Mouse (Mus musculus) left cerebral cortex, postnatal 10 days (tissue): ENCODE results near the gene Eps15l1. TPM values are rescaled to one million over a fixed set of nuclear protein-coding genes. Genes with fewer than 3 reads are reported as not detected.

ENCODE experiments used
- DNase-seq, 2 experiments: peaks; one replicate each; pipeline ENCODE4 v3.0.0; 2021 to 2022; ENCODE audit warnings: low spot score in 2 of 2, mixed read lengths in 1 of 2; ENCODE audit errors: extremely low spot score in 1 of 2
- intact Hi-C: fragments of 180-260 bp; cut with DNase I; formaldehyde crosslinking; loops from one replicate; pipeline ENCODE4 v1.15.1; 2025
- total RNA-seq, 2 experiments: library from RNA; stranded (reverse); gene quantifications; 2 replicates each; pipeline ENCODE4 v1.2.3; 2021

Gene Eps15l1
- total RNA-seq, 2 experiments from 2014 or later, result 69.6 to 72.0 TPM

DNA sequence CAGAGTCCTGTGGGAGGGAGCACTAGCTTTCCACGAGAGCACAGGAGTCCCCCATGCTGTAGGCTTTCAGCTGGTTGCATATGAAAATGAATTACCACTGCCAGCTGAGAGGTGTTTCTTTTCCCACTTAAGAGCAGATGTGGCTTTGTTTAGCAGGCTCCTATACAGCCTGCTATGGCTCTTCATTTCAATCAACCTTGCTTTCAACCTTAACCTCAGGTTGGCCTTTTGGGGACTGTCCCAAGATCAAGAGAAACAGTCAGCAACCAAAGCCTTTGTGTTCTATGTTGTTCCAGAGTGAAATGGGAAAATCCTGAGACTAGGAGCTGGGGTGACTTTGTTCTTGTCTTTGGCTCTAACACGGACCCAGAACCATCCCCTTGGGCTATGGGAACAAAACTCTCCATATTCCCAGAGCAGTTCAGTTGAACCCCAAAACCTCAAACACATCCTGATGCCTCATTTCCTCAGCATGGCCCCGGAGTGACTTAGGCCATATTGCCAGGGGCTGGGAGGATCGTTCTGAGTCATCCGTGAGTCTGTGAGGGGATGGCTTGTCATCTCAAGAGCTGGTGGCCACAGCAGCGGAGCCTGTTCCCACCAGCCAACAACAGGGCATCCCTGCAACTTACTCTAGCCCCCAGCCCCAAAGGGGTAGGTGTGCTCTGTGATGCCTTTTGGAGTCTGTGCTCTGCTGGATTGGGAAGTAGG is 90.3 kb downstream of the Eps15l1 start:
- no peak for DNase-seq
- intact Hi-C loops, result no loop called here

DNA sequence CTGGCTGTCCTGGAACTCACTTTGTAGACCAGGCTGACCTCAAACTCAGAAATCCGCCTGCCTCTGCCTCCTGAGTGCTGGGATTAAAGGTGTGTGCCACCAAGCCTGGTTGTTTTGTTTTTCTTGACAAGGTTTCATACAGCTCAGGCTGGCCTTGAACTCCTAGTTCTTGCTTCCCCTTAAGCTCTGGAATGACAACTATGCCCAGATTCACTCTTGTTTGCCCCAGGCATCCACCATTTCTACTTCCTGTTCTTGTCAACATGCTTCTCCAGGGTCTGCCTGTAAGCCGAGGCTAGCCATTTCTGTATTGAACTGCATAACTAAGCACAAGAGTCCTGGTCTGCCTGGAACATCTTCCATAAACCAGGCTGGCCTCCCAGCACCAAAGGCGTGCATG is 92.1 kb downstream of the Eps15l1 start:
- intact Hi-C loops, result no loop called here
- DNase-seq, result no peak

DNA sequence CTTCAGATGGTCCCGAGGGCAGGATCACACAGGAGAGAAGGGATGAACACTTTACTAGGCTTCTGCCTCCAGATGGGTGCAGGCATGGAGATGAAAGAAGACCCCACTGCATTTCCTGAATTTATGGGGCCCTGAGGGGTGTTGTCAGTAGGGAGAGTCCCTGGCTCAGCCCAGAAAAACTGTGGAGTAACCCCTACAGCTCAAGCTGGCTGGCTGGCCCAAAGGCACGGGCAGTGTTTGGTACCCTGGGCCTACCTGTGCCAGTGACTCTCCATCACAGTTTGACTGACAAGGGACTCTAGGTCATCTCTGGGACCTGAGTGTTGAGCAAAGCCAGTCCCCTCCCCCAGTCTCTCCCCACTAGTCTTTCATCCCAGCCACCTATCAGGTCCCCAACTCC is 96.6 kb downstream of the Eps15l1 start:
- intact Hi-C loops, result no loop called here
- DNase-seq, result no peak

DNA sequence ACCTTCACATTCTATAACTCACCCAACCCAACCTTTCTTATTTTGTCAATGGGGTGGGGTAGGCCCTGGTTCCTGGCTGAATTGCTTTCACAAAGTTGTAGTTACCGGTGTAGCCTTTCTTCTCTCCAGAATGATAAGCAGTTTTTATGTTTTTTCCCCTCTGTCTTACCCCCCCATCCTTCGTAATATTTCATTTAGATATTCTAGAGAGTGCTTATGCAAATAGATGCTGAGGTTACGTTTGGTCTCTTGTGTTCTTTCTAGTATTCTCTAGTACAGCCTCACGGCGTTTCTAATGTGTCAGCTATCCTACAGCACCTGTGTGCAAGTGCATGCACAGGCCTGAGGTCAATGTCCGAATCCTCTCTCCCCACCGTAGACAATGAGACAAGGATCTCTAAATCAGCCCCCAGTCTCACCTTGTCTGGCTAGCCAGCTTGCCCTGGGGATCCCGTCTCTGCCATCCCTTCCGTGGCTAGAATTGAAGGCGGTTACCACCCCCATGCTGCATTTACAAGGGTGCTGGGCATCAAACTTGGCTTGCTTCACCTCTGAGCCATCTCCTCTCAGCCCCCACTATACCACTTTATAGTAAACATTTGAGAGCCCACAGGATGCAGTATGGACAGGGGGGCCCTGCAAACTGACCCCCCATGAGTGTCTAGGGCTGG is 97.1 kb downstream of the Eps15l1 start:
- intact Hi-C loops, result no loop called here
- DNase-seq, result no peak

DNA sequence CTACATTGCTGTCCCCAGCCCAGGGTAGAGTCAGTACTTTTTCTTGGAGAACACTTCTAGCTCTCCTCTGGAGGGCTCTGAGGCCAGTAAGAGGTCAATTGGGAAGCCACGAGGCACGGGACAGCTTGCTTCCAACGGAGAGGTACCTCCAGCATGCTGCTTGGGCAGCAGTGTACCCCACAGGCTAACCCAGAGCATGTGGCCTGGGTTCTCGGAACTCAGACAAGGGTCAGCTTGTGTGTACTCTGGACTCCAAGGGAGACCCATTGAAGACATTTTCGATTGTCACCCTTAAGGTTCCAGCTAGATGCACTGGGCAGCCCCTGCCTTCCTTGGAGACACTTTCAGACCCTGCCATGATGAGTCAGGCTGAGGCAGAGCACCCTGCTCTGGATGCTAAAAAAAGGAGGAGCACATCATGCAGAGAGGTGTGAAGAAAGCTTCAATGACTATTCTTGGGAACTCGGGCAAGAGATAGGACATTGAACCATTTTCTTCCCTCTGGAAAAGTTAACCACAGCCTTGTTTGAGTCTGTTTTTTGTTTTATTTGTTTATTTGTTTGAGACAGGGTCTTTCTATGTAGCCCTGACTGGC is 98.0 kb downstream of the Eps15l1 start:
- intact Hi-C loops, result no loop called here

DNA sequence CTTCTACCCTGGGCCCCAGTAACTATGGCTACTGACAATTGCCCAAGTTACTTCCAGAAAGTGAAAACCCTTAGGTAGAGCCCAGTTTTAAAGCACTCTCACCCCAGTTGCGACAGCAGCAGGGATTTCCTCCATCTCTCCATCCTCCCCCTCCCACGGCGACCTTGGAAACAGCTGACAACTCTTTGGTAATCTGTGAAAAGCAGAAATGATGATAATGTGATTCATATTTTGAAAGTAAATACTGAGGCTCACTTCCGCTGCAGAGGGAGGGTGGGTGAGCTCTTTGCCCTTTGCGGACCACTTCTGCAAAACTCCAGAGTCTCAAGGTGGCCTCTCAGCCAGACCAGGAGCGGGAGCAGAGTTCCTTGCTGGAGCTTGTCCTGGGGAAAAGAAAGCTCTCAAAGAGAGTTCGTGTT is 98.8 kb downstream of the Eps15l1 start:
- intact Hi-C loops, result no loop called here
- no peak for DNase-seq

More for the DNA sequence above, 98.0 kb downstream of the Eps15l1 start:
- DNase-seq, result no peak

DNA sequence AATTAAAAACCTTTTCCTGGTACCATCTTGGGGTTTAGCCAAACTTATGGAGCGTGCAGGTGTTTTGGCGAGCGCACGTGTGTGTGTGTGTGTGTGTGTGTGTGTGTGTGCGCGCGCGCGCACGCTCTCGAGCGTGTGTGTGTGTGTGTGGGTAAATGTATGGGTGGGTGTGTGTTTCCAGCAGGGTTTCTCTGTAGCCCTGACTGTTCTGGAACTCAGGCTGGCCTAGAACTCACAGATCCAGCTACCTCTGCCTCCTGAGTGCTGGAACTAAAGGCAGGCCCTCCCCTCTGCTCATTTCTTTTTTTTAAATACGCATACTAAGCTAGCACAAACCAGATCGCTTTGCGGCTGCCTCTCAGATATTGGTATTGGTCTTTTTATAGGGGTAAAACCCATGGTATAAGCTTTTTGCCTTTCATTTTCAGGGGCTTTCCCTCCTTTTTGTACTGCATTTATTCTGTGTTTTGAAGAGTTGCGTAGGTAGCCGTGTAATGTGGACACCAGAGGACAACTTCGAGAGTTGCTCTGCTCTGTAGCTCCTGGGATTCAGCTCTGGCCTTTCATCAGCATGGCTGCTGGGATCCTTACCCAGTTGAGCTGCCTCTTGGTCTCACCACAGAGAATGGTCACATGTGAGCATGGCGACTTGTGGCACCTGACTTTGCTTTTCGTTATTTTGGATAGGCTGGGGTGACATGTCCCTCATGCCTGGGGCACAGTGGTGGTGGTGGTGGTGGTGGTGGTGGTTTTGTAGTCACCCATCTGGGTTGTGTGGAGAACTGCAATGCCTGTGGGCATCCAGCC is 99.4 kb downstream of the Eps15l1 start:
- DNase-seq, result no peak
- intact Hi-C loops, result no loop called here

DNA sequence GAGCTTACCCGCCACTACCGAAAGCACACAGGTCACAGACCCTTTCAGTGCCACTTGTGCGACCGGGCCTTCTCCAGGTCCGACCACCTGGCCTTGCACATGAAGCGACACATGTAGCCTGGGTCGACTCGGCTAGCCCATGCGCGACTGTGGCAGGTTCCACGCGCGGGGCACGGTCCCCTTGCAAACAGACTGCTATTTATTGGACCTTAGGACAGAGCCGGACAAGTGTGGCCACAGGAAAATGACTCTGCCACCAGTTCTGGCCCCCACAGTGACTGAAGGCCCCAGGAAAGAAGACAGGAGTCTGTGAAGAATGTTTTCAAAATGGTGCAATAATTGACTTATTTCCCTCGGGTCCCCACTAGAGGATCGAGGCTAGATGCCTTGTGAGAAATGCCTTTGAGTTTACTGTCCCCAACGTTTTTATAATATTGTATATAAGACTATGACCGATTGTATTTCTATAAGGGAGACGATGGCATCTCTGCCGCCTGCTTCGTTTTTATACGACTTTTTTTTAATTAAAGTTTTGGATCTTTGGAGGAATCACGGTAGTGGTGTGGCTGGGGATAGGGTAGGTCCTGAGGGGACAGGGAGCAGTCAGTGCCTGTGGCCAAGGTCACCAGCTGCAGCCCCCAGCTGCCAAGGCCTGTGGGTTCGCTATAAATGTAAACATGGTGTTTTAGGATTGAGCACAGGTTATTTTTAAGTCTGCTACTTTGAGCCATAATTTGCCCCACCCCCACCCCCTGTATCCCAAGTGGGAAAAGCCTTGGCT is 100.3 kb downstream of the Eps15l1 start:
- DNase-seq, result no peak
- intact Hi-C loops, result no loop called here

DNA sequence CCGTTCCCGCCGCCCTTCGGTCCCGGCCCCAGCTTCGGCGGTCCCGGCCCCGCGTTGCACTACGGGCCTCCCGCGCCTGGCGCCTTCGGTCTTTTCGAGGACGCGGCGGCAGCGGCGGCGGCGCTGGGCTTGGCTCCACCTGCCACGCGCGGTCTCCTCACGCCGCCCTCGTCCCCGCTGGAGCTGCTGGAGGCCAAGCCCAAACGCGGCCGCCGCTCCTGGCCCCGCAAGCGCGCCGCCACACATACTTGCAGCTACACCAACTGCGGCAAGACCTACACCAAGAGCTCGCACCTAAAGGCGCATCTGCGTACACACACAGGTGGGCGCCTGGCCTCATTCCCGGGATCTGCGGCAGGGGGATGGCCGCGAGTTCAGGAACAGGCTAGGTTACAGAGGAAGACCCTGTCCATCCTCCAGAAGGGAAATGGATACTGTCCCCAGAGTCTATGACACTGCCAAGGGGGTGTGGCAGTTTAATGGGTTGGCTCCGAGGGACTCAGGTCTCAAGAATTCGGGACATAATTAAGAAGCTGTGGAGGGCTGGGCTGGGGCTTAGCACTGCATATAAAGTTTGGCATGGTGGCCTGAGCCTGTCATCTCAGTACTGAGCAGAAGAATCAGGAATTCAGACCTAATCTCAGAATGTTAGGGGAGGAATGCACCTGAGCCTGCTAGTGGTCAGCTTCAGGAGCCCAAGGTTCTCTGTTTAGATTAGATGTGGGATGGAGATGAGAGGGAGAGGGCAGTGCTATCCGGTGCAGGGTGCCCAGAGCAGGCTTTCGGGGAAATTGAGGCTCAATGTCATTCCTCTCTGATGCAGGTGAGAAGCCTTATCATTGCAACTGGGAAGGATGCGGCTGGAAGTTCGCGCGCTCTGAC is 101.1 kb downstream of the Eps15l1 start:
- intact Hi-C loops, result no loop called here
- DNase-seq, result peak in 1 of 2 experiments; percentile 50

DNA sequence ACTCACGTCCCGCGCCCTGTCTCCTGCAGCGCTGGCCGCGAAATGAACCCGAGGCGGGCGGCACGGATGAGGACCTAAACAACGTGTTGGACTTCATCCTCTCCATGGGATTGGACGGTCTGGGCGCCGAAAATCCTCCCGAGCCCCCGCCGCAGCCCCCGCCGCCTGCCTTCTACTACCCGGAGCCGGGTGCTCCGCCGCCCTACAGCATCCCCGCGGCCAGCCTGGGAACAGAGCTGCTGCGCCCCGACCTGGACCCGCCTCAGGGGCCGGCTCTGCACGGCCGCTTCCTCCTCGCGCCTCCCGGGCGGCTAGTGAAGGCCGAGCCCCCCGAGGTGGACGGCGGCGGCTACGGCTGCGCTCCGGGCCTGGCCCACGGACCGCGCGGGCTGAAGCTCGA is 101.9 kb downstream of the Eps15l1 start:
- intact Hi-C loops, result no loop called here
- DNase-seq, result peak; percentile 17 to 58

DNA sequence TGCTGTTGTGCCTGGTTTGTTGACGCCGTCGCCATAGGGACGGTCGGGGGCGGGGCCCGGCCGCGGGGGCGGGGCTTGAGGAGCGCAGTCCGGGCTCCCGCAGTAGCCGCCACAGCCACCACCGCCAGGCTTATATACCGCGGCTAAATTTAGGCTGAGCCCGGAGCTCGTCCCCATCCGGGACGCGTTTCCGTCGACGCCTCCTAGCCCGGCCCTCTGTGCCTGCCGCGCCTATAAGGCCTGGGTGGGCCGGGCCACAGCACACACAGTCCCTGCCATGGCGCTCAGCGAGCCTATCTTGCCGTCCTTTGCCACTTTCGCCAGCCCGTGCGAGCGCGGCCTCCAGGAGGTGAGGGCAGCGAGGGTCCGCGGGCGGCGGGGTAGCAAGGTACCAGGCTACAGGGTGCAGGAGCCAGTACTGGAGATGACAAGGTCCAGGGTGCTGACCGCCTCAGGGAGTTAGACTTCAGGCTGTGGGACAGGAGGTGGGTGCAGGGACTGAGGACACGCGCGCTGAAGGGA is 102.4 kb downstream of the Eps15l1 start, which contains the start of gene Klf2:
Gene Klf2, plus strand, starts transcription at position 233 of the 522 bp plus-strand sequence.
- DNase-seq, result peak; percentile 92 to 98
- intact Hi-C loops, result no loop called here

DNA sequence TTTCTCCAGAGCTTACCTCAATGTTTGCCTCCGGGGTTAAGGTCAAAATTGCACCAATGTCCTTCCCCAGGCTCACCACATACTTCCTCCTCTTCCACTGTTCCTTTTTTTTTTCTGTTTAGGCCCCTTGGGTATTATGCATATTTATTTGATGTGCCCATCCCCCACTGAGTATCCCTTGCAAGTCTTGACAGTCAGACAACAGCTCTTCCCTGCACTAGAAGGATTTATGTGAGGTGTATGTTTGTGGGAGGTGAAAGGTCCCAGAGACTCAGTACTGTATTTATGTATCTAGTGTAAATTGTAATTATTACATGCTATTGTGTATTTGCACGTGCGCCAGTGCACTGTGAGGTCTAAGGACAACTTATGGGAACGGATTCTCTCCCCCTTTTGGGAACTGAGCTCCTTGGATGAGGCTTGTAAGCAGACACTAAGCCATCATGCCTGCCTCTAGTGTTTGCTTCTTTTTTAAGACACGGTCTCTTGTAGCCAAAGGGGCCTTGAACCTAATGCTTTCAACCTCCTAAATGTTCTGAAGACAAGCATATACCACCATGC is 103.4 kb downstream of the Eps15l1 start:
- DNase-seq, result no peak
- intact Hi-C loops, result no loop called here

DNA sequence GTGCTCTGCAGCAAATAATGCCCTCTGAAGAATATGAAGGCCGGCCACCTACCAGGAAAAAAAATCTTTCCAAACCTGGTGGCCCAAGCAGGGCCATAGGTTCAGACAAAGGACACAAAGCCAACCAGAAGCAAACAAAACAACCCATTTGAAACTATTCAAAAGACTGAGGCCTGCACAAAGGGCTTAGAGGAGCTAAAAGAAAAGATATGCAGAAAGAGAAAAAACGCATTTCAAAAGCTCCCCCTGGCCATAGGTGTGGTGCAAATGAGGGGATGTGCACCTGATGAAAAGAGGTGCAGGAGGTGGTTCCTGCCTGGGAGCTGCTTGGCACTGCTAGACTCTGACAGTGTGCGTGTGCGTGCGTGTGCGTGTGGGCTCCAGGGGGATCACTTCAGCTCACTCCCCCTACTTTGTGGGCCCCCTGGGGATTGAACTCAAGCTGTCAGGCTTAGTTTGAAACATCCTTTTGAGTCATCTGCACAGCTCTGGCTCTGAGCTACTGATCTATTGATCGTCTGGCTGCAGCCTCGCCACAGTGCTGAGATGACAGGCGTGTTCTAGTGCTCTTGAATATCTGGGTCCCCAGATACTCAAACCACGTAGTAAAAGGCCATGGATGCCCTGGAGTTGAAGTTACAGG is 105.1 kb downstream of the Eps15l1 start:
- DNase-seq, result no peak
- intact Hi-C loops, result no loop called here

DNA sequence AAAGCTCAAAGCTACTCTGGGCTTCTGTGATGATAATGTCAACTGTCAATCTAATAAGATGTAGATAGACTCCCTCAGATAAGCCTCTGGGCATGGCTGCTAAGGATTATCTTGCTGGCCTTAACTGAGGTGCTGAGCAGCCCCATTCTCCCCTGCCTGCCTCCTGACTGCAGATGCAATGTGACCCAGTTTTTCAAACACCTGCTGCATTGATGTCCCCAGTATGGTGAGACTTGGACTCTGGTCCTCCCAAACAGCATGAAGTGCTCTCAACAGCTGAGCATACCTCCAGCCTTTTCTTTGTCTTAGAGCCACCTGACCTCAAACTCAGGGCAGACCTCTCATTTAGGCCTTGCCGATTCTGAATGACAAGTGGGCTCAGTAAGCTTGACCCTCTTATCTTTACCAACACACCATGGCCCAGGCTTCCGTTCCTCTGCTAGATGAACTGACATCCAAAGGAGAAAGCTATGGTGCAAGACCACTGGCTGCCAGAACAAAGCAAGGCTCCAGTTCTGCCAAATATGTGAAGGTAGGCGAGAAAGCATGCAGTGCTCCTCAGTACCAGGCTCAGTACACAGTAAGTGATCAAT is 108.2 kb downstream of the Eps15l1 start:
- no peak for DNase-seq
- intact Hi-C loops, result no loop called here

DNA sequence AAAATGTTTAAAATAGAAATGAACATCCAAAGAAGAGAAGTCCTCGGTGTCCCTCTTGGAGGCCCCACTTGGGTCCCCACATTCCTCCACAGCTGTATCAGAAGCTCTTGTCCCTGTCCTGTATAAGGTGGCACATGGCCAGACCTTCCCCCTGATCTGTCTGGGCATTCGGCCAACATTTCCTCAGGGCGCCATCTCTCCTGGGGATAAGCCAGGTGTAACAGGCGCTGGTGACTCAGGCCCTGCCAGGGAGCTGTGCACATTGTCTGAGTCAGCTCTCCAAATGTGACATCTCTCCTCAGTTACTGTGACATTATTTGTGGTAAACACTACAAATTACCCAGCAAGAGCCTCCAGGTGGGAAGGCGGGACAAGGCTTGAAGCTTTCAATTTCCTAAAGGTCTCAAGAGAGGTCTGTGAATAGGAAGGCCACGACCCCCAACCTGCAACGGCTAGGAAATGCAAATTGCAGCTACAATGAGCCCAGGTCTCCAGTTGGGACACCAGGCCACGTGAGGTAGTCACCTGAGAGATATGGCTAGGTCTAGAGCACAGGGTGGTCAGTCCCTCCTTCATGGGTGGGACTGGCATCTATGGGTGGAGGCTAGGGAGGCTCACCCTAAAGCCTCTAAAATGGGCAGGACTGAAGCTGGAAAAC is 110.3 kb downstream of the Eps15l1 start:
- DNase-seq, result peak; percentile 35 to 79
- intact Hi-C loops, result no loop called here

DNA sequence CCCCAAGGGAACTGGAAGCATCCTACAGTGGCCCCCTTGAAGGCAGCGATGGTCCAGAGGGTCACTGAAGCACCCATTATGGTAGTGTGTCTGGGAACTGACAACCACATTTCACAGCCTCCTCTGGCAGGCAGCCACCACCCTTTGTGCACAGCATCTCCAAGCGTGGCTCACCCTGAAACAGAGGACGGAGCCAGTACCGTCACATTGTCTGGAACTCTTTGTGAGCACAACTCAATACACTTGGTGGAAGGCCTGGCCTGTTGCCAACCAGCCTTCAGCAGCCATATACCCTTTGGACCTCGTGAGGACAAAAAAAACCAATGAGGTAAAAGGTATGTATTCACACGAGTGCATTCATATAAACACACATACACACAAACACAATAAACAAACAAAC is 113.0 kb downstream of the Eps15l1 start:
- peak in 1 of 2 experiments; percentile 58 for DNase-seq
- intact Hi-C loops, result no loop called here
